Mouse (Mus musculus) kidney, embryonic 16.5 days (tissue): Measurements from ENCODE around the gene Pycr2. TPM values are rescaled to one million over a fixed set of nuclear protein-coding genes. Genes with fewer than 3 reads are reported as not detected.

Experiments used
- ATAC-seq: fragments of 200-750 bp; cut with Nextera tagmentation; 2 replicates; pipeline ENCODE4 v1.8.0; 2017; ENCODE audit warnings: moderate TSS enrichment; ENCODE audit not compliant: low FRiP score, low TSS enrichment
- H3K27ac ChIP-seq: fragments of 300-500 bp; sonication (generic); 2 replicates; pipeline ENCODE4 v1.5.1; 2014; ENCODE audit warnings: low read length
- H3K27me3 ChIP-seq: fragments of 300-500 bp; sonication (generic); 2 replicates; pipeline ENCODE4 v1.6.1; 2014; ENCODE audit warnings: low read length, control low read depth, mixed read lengths; ENCODE audit not compliant: insufficient read depth
- H3K36me3 ChIP-seq: fragments of 300-500 bp; sonication (generic); 2 replicates; pipeline ENCODE4 v1.6.1; 2014; ENCODE audit warnings: low read length, control low read depth, mixed read lengths; ENCODE audit not compliant: insufficient read depth
- H3K4me1 ChIP-seq: fragments of 300-500 bp; sonication (generic); 2 replicates; pipeline ENCODE4 v1.6.1; 2014; ENCODE audit warnings: low read length, control low read depth, mixed read lengths; ENCODE audit not compliant: insufficient read depth
- H3K4me2 ChIP-seq: fragments of 300-500 bp; sonication (generic); replicated peaks from 2 replicates; pipeline ENCODE4 v1.6.1; 2014; ENCODE audit warnings: low read depth, low read length
- H3K4me3 ChIP-seq: fragments of 300-500 bp; sonication (generic); 2 replicates; pipeline ENCODE4 v1.5.1; 2014; ENCODE audit warnings: mild to moderate bottlenecking, low read length
- H3K9ac ChIP-seq: fragments of 300-500 bp; sonication (generic); replicated peaks from 2 replicates; pipeline ENCODE4 v1.6.1; 2014; ENCODE audit warnings: low read length
- H3K9me3 ChIP-seq: fragments of 300-500 bp; sonication (generic); 2 replicates; pipeline ENCODE4 v1.6.1; 2016; ENCODE audit warnings: low read length, control low read depth
- WGBS: fragments of 180-500 bp; shearing (Covaris S2); extraction: QIAGEN DNeasy Blood & Tissue Kit; methylation state at CpG from one replicate; pipeline ENCODE4 v1.1.7; 2014; 5-methylcytosine and 5-hydroxymethylcytosine counted together
- polyA plus RNA-seq: library from polyadenylated mRNA; unstranded; fragments of >200 nt; fragmentation: Nextera tagmentation; extraction: Ambion mirVana; gene quantifications from 2 replicates; pipeline ENCODE4 v1.2.1, GENCODE M21; 2015

Gene Pycr2
- polyA plus RNA-seq, 1 experiment from 2014 or later = 111 TPM

DNA sequence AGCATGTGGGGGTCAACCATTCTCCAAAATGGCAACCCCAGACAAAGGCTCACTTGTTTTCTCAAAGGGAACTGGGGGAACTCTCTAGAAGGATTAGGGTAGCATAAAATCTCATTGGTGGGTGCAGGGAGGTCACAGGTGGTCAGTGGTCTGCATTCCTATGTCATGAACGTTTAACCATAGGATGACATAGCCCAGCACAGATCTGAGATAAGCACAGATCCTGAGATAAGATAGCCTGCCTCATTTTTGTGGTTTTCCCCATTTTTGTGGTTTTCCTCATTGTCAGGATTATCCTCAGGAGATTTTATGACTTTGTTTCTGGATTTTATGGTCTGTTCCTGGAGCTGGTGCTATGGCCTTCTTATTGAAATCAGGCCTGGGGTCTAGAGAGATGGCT lies 13.0 kb downstream of the Pycr2 start:
- no peak overlapping the region for H3K4me3 ChIP-seq
- no peaks in the 10 kb centered on the region for H3K9me3 ChIP-seq
- H3K9ac ChIP-seq = no peak overlapping the region
- H3K36me3 ChIP-seq = no peaks in the 10 kb centered on the region
- ATAC-seq = no peak
- no peaks in the 10 kb centered on the region for H3K27me3 ChIP-seq
- no peak overlapping the region for H3K4me2 ChIP-seq
- 53% methylated on average over 1 of the region's 1 CpGs for WGBS
- no peaks in the 10 kb centered on the region for H3K4me1 ChIP-seq
- no peak overlapping the region for H3K27ac ChIP-seq

DNA sequence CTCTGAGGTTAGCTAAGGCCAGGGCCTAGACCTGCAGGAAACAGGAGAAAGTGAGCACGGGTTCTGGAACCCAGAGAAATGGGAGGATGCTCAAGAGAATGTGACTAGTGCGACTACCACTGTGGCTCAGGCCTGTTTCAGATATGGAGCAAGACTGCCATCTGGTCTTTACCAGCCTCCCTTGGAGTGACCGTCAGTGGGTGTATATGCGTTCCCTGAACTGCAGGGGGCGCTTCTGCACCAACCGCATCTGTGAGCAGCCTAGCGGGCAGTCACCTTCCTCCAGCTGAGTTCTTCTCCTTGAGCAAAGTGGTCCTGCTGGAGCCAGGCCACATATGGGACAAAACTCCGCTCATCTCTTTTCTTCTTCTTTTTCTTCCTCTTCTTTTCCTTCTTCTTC lies 15.6 kb downstream of the Pycr2 start:
- ATAC-seq = no peak
- no peak overlapping the region for H3K27ac ChIP-seq
- no peak overlapping the region for H3K4me3 ChIP-seq
- no peaks in the 10 kb centered on the region for H3K27me3 ChIP-seq
- no peak overlapping the region for H3K4me2 ChIP-seq
- no peaks in the 10 kb centered on the region for H3K9me3 ChIP-seq
- no peak overlapping the region for H3K9ac ChIP-seq
- H3K4me1 ChIP-seq = no peaks in the 10 kb centered on the region
- WGBS = 42% methylated on average over 8 of the region's 8 CpGs
- H3K36me3 ChIP-seq = no peaks in the 10 kb centered on the region

DNA sequence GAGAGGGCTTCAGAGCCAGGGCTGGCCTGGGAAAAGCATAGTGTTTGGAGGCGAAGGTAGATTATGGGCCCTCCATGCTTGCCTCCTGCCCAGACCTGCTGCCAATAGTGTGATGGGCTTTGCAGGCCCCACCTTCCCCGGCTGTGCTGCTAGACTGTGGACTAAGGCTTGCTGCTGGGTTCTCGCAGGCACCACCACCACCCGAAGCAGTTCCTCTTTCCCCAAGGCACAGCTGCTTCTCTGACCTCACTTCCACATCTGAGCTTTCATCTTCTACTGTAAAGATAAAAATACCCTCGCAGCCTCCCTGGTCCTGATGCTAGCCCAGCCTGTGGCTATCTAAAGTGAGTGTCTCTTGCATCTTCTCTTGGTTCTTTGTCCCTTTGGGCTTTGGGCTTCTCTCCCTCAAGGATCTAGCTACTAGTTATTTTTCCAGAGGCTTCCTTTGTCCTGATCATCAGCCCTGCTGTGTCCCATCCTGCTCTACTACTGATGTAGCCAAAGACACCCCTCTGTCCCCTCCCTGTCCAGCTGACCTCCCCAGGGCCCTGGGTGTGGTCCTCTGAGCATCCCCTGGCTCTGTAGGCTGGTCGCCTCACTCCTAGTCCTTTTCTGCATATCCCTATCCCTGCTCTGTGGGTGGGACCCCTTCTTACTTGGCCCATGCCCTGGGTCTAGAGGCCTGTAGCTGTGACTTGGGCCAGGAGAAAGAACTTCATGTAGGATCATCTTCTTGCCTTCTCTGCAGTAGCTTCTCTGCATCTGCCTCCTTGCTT lies 18.4 kb downstream of the Pycr2 start:
- Histone ChIP-seq H3K4me3 (no peak overlapping the region), H3K4me2 (no peak overlapping the region), H3K9me3 (no peaks in the 10 kb centered on the region), H3K36me3 (no peaks in the 10 kb centered on the region), H3K27me3 (no peaks in the 10 kb centered on the region), H3K9ac (no peak overlapping the region), H3K27ac (no peak overlapping the region), H3K4me1 (no peaks in the 10 kb centered on the region)
- ATAC-seq = no peak
- WGBS = 70% methylated on average over 6 of the region's 6 CpGs

GRCm38 (mm10) chr1:180924737-180925136 lies 20.6 kb downstream of the Pycr2 start:
- no peaks in the 10 kb centered on the region; the same call in 1 of the 2 replicates for H3K27me3 ChIP-seq
- H3K9ac ChIP-seq = no peak overlapping the region
- WGBS = 44% methylated on average over 2 of the region's 2 CpGs
- H3K4me1 ChIP-seq = no peaks in the 10 kb centered on the region
- no peak overlapping the region for H3K4me3 ChIP-seq
- no peaks in the 10 kb centered on the region for H3K9me3 ChIP-seq
- no peak overlapping the region for H3K4me2 ChIP-seq
- no peak overlapping the region for H3K27ac ChIP-seq
- no peak for ATAC-seq
- no peaks in the 10 kb centered on the region for H3K36me3 ChIP-seq

- ATAC-seq = no peak
- Histone ChIP-seq H3K9me3 (no peaks in the 10 kb centered on the region), H3K4me3 (no peak overlapping the region), H3K27me3 (no peaks in the 10 kb centered on the region; the same call in 1 of the 2 replicates), H3K4me1 (no peaks in the 10 kb centered on the region), H3K9ac (no peak overlapping the region), H3K4me2 (no peak overlapping the region), H3K36me3 (no peaks in the 10 kb centered on the region), H3K27ac (no peak overlapping the region)
- WGBS = 70% methylated on average over 4 of the region's 4 CpGs
Observed at GRCm38 (mm10) chr1:180926286-180926685, 22.2 kb downstream of the Pycr2 start.

- no peak overlapping the region for H3K4me2 ChIP-seq
- 38% methylated on average over 2 of the region's 2 CpGs for WGBS
- no peak overlapping the region for H3K9ac ChIP-seq
- peaks cover 18% of the 10 kb centered on the region for H3K27me3 ChIP-seq
- no peak overlapping the region for H3K4me3 ChIP-seq
- no peaks in the 10 kb centered on the region for H3K9me3 ChIP-seq
- no peaks in the 10 kb centered on the region for H3K36me3 ChIP-seq
- H3K4me1 ChIP-seq = no peaks in the 10 kb centered on the region
- ATAC-seq = no peak
- H3K27ac ChIP-seq = no peak overlapping the region
Observed at GRCm38 (mm10) chr1:180929599-180929998, 25.5 kb downstream of the Pycr2 start.

DNA sequence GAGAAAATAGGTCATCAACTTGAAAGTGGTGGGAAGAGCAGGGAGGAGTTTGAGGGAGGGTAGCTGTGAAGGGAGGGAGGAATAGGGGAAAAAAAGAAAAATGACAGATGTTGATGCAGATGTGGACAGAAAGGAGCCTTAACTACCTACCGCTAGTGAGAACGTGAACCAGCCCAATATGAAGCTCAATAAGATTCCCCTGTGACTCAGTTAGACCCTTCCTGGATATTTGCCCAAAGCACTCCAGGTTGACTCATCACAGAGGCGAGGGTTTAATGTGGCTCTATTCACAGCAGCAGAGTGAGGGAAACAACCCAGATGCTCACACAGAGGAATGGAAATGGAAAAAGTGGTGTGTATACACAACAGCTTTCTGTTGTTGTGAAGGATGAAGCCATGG lies 27.0 kb downstream of the Pycr2 start:
- no peak overlapping the region for H3K4me3 ChIP-seq
- no peaks in the 10 kb centered on the region for H3K36me3 ChIP-seq
- H3K9me3 ChIP-seq = no peaks in the 10 kb centered on the region
- no peak overlapping the region for H3K9ac ChIP-seq
- H3K27me3 ChIP-seq = peaks cover 33% of the 10 kb centered on the region
- no peak overlapping the region for H3K27ac ChIP-seq
- no peak overlapping the region for H3K4me2 ChIP-seq
- no peaks in the 10 kb centered on the region for H3K4me1 ChIP-seq
- ATAC-seq = no peak
- 76% methylated on average over 3 of the region's 3 CpGs for WGBS

GRCm38 (mm10) chr1:180933659-180934058 lies 29.6 kb downstream of the Pycr2 start:
- no peaks in the 10 kb centered on the region for H3K36me3 ChIP-seq
- H3K4me1 ChIP-seq = no peaks in the 10 kb centered on the region
- no peak overlapping the region for H3K4me2 ChIP-seq
- peaks cover 43% of the 10 kb centered on the region for H3K27me3 ChIP-seq
- no peak overlapping the region for H3K27ac ChIP-seq
- no peak overlapping the region for H3K9ac ChIP-seq
- no peak for ATAC-seq
- WGBS = 31% methylated on average over 6 of the region's 6 CpGs
- H3K4me3 ChIP-seq = no peak overlapping the region
- no peaks in the 10 kb centered on the region for H3K9me3 ChIP-seq

DNA sequence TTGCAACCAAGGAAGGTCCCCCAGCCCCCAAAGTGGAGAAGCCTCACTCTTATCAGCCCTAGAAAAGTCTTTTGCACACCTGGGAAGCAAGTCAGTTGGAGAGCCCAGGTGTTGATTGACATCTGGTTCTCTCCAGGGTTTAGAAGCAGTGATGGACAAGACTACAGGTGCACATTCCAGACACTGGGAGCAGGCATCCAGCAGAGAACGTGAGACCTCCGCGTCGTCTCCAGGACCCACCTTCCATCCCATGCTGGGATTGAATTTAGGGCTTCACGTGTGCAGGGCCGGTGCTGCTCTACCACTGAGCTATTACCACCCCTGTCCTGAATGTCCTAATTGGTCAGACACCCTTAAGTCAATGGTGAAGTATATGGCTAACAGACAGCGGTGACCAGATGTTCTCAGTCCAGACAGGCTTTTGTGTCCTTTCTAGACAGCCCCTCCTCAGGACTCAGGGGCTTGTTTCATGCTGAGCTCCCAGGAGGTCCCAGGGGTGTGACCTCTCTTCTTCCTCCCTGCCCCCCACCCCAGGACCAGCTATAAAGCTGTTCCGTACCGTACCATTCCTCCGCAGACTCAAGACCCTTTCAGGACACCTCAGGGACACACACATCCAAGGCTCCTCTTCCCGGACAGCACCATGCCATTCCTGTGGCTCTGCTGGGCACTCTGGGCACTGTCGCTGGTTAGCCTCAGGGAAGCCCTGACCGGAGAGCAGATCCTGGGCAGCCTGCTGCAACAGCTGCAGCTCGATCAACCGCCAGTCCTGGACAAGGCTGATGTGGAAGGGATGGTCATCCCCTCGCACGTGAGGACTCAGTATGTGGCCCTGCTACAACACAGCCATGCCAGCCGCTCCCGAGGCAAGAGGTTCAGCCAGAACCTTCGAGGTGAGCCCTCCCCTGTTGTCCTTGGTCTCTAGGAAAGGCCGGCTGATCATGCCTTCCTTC lies 30.6 kb downstream of the Pycr2 start, which contains the start of gene Lefty1:
Gene Lefty1, plus strand, starts transcription at position 556 of the 953 bp plus-strand sequence.
- H3K4me1 ChIP-seq = no peaks in the 10 kb centered on the region
- H3K9me3 ChIP-seq = no peaks in the 10 kb centered on the region
- peaks cover 43% of the 10 kb centered on the region for H3K27me3 ChIP-seq
- no peak within 1 kb of the TSS for H3K9ac ChIP-seq
- no peak within 1 kb of the TSS for H3K4me2 ChIP-seq
- no peak within 1 kb of the TSS for H3K27ac ChIP-seq
- ATAC-seq = no peak
- H3K4me3 ChIP-seq = no peak within 1 kb of the TSS
- no peaks in the 10 kb centered on the region for H3K36me3 ChIP-seq
- WGBS = 12% methylated on average over 21 of the region's 21 CpGs
